Mouse (Mus musculus): ENCODE results near the gene Mum1. TPM values are rescaled to one million over a fixed set of nuclear protein-coding genes. Genes with fewer than 3 reads are reported as not detected.
"Not testable (repeated sequence)": the region's sequence is repeated elsewhere in the genome, so short reads cannot be mapped to it uniquely, and the experiment has no call there.

Gene Mum1
- polyA plus RNA-seq, 1 experiment from 2014 or later: 54.6 TPM

DNA sequence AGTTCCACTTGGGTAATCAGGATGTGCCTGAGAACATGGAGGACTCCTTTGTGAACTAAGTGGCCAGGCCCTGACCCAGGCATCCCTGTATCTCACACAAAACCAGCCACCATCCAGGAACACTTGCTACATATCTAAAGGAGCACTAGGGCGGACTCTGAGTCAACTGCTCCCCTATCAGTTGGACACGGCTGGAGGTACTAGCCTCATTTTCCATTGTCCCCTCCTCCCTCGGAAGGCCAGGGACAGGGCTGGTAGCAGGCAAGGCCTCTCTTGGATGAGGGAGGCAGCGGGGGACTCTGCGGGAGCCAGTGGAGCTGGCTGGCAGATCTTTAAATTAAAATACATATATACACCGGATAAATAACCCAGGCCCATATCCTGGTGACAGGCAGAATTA, 32.3 kb upstream of the Mum1 start:
- no peak overlapping the region for H3K4me2 ChIP-seq (replicated peaks)
- H3K27me3 ChIP-seq (replicated peaks): peaks cover 7% of the 10 kb centered on the region; the same call in 1 of the 2 replicates
- H3K27ac ChIP-seq: no peak overlapping the region
- H3K4me3 ChIP-seq: no peak overlapping the region
- no peak for ATAC-seq (ENCODE audit: low FRiP score, low read depth)
- 79% methylated on average over 6 of the region's 6 CpGs for WGBS
- peaks cover 26% of the 10 kb centered on the region for H3K4me1 ChIP-seq
- H3K9ac ChIP-seq: 0 out of 2 replicates have a peak overlapping the region, but pooled peaks have one; percentile 35
- peaks cover 3% of the 10 kb centered on the region for H3K36me3 ChIP-seq
- no peaks in the 10 kb centered on the region for H3K9me3 ChIP-seq

DNA sequence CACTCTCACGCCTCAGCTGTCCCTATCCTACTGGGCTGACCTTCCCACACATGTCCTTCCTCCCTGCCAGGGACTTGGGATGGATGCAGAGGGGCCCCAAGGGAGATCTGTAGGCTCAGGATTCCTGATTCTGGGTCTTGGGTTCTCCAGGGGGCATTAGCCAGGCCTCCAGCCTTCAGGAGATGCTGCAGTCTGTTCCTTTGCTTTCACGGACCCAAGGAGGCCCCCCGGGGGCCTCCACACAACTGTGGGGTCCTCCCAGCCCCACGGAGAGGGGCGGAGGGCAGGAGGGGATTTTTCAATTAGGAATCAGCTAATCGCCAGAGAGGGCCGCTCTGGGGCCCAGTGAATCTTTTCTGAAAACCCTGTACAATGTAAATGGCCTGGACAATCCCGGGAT, 31.8 kb upstream of the Mum1 start:
- Histone ChIP-seq H3K27me3 (replicated peaks) (0 out of 2 replicates have a peak, but pooled peaks cover 4% of the 10 kb centered on the region), H3K4me1 (peaks cover 23% of the 10 kb centered on the region), H3K9me3 (no peaks in the 10 kb centered on the region), H3K27ac (no peak overlapping the region), H3K36me3 (no peaks in the 10 kb centered on the region), H3K9ac (0 out of 2 replicates have a peak overlapping the region, but pooled peaks have one; percentile 35), H3K4me3 (no peak overlapping the region), H3K4me2 (replicated peaks) (no peak overlapping the region)
- ATAC-seq (ENCODE audit: low FRiP score, low read depth): no peak
- 59% methylated on average over 8 of the region's 8 CpGs for WGBS

DNA sequence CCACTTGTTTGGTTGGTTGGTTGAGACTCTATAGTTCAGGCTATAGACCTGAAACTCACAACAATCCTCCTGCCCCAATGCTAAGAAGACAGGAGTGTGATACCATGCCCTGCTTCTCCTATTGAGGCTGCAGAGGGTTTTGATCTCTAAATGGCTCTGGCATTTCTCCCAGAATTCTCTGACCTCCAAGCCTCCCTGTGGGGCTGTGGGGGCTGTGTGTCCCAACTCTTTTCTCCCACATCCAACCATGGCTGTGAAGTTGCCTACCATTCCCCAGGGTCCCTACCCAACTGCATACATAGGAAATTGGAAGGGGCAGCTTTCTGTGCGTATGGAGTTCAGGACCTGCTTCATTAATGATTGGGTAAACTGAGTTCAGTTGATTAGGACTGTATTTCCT, 30.1 kb upstream of the Mum1 start:
- peaks cover 9% of the 10 kb centered on the region; the same call in 1 of the 2 replicates for H3K4me1 ChIP-seq

DNA sequence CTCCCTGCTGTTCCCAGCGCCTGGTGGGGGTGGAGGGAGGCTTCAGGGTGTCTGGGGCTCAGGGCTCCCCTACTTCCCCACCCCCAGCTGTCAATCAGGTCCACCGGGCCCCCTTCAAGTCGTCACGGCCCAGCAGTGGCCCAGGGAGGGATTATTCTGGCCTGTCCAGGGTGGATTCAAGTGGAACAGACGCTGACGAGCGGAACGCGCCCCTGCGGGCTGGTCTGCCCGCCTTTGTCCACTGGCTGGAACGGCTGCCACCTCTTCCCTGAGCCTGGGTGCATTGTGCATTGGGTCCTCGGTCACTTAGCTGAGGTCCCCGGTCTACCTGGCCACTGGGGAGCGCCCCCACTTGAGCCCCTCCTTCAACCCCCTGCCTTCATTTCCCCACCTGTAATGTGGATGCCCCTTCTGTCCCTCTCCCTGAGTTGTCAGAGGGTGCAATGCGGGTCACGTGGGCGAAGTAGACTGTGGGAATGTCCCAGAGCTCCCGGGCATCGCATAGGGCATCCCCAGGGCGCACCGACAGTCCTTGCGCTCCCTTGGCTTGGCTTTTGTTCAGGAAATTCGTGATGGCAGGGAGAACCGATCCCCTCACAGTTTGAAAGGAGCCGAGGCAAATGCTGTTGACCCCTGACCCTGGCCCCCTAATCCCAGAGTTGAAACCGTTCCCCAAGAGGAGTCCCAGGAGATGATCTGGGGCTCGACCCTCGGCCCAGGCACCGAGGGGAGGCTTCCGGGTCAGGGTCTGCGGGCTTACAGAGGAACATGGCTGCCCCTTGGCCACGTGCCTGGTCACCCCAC, 29.3 kb upstream of the Mum1 start:
- Histone ChIP-seq H3K4me3 (no peak overlapping the region), H3K4me2 (replicated peaks) (no peak overlapping the region), H3K27ac (no peak overlapping the region), H3K27me3 (replicated peaks) (0 out of 2 replicates have a peak, but pooled peaks cover 4% of the 10 kb centered on the region), H3K36me3 (no peaks in the 10 kb centered on the region), H3K9me3 (no peaks in the 10 kb centered on the region), H3K9ac (no peak overlapping the region), H3K4me1 (peaks cover 9% of the 10 kb centered on the region; the same call in 1 of the 2 replicates)
- WGBS: 67% methylated on average over 33 of the region's 33 CpGs
- ATAC-seq (ENCODE audit: low FRiP score, low read depth): no peak

More for the DNA sequence above, 30.1 kb upstream of the Mum1 start:
- no peaks in the 10 kb centered on the region for H3K9me3 ChIP-seq
- no peaks in the 10 kb centered on the region for H3K36me3 ChIP-seq
- H3K4me2 ChIP-seq (replicated peaks): no peak overlapping the region
- H3K27ac ChIP-seq: no peak overlapping the region
- ATAC-seq (ENCODE audit: low FRiP score, low read depth): no peak
- H3K27me3 ChIP-seq (replicated peaks): 0 out of 2 replicates have a peak, but pooled peaks cover 4% of the 10 kb centered on the region
- no peak overlapping the region for H3K9ac ChIP-seq
- H3K4me3 ChIP-seq: no peak overlapping the region
- WGBS: 91% methylated on average over 1 of the region's 1 CpGs

DNA sequence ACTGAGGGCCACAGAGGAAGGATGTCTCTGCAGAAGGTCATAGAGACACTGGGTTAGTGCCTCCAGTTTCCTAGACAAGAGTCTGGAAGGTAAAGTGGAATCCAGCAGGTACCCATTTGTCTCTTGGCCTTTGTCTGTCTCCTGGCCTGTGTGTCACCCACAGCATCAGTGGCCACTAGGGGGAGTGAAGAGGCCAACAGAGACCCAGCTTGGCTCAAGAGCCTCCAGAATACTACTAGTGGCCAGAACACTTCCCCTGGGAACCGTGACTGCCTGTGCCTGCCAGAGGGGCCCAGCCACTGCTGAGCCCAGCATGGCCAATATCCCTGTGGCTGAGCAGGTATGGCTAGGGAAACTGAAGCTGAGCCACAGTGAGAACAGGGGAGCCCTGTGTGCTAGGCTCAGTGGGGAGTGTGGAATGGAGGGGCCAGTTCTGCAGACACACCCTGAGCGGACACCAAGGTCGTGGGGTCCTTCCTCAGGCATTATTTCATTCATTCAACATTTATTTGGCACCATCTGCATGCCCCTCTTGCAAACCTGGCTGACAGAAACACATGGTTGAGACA, 26.7 kb upstream of the Mum1 start:
- H3K4me1 ChIP-seq: peaks cover 11% of the 10 kb centered on the region
- no peak overlapping the region for H3K9ac ChIP-seq
- peak; percentile 73 for ATAC-seq (ENCODE audit: low FRiP score, low read depth)
- H3K36me3 ChIP-seq: no peaks in the 10 kb centered on the region
- no peaks in the 10 kb centered on the region for H3K9me3 ChIP-seq
- no peak overlapping the region for H3K27ac ChIP-seq
- no peak overlapping the region for H3K4me3 ChIP-seq
- 56% methylated on average over 3 of the region's 3 CpGs for WGBS
- no peak overlapping the region for H3K4me2 ChIP-seq (replicated peaks)
- 0 out of 2 replicates have a peak, but pooled peaks cover 4% of the 10 kb centered on the region for H3K27me3 ChIP-seq (replicated peaks)

DNA sequence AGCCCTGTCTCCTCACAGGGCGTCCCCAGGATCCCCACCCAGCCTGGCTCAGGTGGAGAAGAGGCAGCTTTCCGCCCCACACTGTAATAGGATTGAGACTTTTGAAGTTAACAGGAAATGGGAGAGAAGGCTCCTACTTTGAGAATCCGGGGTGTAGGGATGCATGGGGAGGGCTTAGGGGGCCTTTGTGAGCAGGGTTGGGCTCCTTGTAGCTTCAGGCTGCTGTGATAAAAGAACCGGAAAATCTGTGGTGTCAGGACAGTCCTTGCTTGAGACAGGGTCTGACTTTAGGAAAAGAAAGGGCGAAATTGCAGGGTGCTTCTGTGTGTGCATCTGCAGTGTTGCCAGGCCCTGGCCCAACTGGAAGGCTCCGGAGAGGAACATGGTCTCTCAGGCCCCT, 25.7 kb upstream of the Mum1 start:
- Histone ChIP-seq H3K27me3 (replicated peaks) (0 out of 2 replicates have a peak, but pooled peaks cover 4% of the 10 kb centered on the region), H3K9ac (no peak overlapping the region), H3K36me3 (no peaks in the 10 kb centered on the region), H3K27ac (no peak overlapping the region), H3K4me3 (no peak overlapping the region), H3K9me3 (no peaks in the 10 kb centered on the region), H3K4me1 (peaks cover 10% of the 10 kb centered on the region), H3K4me2 (replicated peaks) (no peak overlapping the region)
- ATAC-seq (ENCODE audit: low FRiP score, low read depth): no peak
- WGBS: 76% methylated on average over 6 of the region's 6 CpGs

DNA sequence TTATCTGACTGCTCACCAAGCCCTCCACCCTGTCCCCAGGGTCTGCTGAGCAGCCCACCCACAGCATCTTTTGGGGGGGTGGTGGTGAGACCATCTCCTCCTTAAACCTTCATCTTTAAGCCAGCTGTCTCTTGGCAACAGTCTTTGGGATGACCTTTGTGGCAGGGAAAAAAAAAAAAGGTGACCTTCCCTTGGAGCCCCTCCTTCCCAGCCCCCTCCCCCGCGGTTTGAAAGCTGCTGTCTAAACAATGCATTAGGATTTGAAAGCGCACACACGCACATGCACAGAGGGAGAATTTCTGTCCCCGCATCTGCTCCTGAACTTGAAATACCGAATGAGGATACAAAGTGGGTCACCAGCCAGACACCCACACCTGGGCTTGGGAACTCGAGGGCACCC, 22.2 kb upstream of the Mum1 start:
- Histone ChIP-seq H3K36me3 (no peaks in the 10 kb centered on the region), H3K4me3 (no peak overlapping the region), H3K9me3 (no peaks in the 10 kb centered on the region), H3K4me1 (peaks cover 18% of the 10 kb centered on the region), H3K27ac (no peak overlapping the region), H3K9ac (no peak overlapping the region), H3K4me2 (replicated peaks) (no peak overlapping the region), H3K27me3 (replicated peaks) (no peaks in the 10 kb centered on the region)
- ATAC-seq (ENCODE audit: low FRiP score, low read depth): no peak
- WGBS: 22% methylated on average over 7 of the region's 7 CpGs

DNA sequence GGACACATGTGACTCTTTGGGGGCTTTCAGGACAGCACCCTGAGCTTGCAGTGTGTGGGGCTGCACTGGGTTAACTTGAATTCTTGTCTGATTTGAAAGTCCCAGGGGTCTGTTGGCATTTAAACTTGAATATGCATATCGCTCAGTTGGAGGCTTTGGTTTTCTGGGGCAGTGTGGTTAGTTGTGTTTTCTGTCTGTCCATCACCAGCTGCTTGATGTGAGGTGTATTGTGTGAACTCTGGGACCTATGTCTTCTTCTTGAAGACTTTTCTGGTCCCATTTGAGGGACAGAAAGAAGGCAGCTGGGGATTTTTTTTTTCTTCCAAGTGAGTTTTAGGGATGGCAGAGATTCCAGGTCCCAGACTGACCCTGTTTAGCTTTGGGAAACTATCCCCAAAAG, 19.0 kb upstream of the Mum1 start:
- H3K9ac ChIP-seq: no peak overlapping the region

DNA sequence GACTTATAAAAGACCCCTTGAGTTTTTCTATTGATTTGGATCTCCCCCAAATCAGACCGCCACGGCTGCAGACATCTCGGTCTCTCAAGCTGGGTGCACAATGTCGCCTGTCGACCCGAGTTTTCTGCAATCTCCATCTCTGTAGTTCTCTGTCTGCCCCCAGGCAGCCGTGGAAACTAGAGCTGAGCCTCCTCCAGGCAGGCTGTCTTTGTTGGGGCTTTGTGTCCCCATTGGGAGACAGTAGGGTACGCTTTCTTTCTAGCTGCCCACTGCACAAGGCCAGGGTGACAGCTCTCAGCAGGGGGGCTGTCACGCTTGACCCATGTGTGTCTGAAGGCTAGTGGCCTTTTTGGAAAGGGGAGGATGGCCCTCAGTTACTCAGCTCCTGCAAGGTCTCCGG, 18.6 kb upstream of the Mum1 start:
- H3K27me3 ChIP-seq (replicated peaks): no peaks in the 10 kb centered on the region
- ATAC-seq (ENCODE audit: low FRiP score, low read depth): no peak
- H3K4me2 ChIP-seq (replicated peaks): no peak overlapping the region
- H3K9me3 ChIP-seq: no peaks in the 10 kb centered on the region
- H3K9ac ChIP-seq: no peak overlapping the region
- H3K4me1 ChIP-seq: peaks cover 22% of the 10 kb centered on the region
- H3K36me3 ChIP-seq: no peaks in the 10 kb centered on the region
- H3K4me3 ChIP-seq: no peak overlapping the region
- no peak overlapping the region for H3K27ac ChIP-seq
- 46% methylated on average over 10 of the region's 10 CpGs for WGBS

More for the DNA sequence above, 19.0 kb upstream of the Mum1 start:
- Histone ChIP-seq H3K4me3 (no peak overlapping the region), H3K4me2 (replicated peaks) (no peak overlapping the region), H3K36me3 (no peaks in the 10 kb centered on the region), H3K4me1 (peaks cover 22% of the 10 kb centered on the region), H3K27me3 (replicated peaks) (no peaks in the 10 kb centered on the region), H3K9me3 (no peaks in the 10 kb centered on the region), H3K27ac (no peak overlapping the region)
- no peak for ATAC-seq (ENCODE audit: low FRiP score, low read depth)
- WGBS: 61% methylated on average over 1 of the region's 1 CpGs

DNA sequence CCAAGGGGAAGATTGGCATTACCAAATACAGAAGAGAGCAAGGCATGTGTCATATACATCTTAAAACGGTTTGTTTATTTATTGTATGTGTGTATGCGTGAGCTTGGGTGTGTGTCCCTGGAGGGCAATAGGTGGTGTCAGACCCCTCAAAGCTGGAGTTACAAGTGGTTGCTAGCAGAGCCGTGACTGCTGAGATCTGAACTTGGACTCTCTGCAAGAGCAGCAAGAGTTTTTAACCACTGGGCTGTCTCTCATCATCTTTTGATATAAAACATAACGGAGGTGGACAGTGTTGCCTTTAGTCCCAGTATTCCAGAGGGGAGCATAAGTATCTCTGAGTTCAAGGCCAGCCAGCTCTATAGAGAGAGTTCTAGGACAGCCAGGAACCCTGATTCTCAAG, 18.0 kb upstream of the Mum1 start:
- Histone ChIP-seq H3K4me2 (replicated peaks) (peak overlapping the region; percentile 52), H3K9me3 (no peaks in the 10 kb centered on the region), H3K4me1 (peaks cover 22% of the 10 kb centered on the region), H3K4me3 (no peak overlapping the region), H3K27ac (peak overlapping the region; percentile 47; the same call in 1 of the 2 replicates), H3K36me3 (no peaks in the 10 kb centered on the region), H3K9ac (no peak overlapping the region), H3K27me3 (replicated peaks) (no peaks in the 10 kb centered on the region)
- no peak for ATAC-seq (ENCODE audit: low FRiP score, low read depth)
- WGBS: 71% methylated on average over 4 of the region's 4 CpGs

DNA sequence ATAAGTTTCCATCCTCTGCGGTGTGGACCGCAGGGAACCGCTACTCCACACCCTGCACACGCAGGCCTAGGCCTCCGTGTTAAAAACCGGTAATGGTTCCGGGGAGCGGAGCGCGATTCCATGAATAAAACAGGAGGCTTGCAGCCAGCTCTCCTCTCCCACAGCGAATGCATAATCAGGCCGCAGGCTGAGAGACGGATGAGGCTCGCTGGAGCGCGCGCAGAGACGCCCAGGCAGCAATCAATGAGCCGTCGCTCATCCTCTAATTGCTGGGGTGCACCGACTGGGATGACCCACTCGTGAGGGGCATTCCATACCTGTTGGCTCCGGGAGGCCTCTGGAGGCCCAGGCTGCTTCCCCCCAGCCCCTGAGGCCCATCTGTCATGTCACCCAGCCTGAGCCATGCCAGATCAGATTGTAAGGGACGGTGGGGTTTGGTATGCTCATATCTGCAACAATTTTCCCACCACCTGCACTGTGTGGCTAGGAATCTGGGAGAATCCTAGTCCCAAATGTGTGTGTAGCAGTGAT, 17.3 kb upstream of the Mum1 start:
- peaks cover 20% of the 10 kb centered on the region for H3K4me1 ChIP-seq
- WGBS: 4% methylated on average over 24 of the region's 24 CpGs

DNA sequence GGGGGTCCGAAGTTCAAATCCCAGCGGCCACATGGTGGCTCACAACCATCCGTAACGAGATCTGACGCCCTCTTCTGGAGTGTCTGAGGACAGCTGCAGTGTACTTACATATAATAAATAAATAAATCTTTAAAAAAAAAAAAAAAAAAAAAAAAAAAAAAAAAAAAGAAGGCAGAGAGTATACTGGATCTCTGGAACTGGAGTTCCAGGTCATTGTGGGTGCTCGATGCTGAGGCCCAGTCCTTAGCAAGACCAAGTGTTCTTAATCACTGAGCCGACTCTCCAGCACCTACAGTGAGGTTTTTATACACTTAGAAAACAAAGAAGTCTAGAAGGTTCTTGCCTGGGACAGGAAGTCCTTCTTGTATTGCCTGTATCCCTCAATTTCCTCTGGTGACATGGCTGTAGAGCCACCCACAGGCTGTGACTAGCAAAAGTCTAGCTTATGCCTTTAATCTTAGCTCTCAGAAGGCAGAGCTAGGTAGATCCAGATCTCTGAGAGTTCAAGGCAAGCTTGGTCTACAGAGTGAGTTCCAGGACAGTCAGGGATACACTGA, 14.6 kb upstream of the Mum1 start:
- H3K9ac ChIP-seq; H3K36me3 ChIP-seq; H3K9me3 ChIP-seq; H3K4me2 ChIP-seq (replicated peaks); H3K27me3 ChIP-seq (replicated peaks); H3K27ac ChIP-seq; H3K4me3 ChIP-seq; ATAC-seq (ENCODE audit: low FRiP score, low read depth): not testable (repeated sequence)
- 68% methylated on average over 7 of the region's 7 CpGs for WGBS
- H3K4me1 ChIP-seq: peaks cover 20% of the 10 kb centered on the region

More for the DNA sequence above, 17.3 kb upstream of the Mum1 start:
- Histone ChIP-seq H3K27ac (peak overlapping the region; percentile 47; the same call in 1 of the 2 replicates), H3K9me3 (no peaks in the 10 kb centered on the region), H3K27me3 (replicated peaks) (no peaks in the 10 kb centered on the region), H3K4me2 (replicated peaks) (peak overlapping the region; percentile 52), H3K4me3 (no peak overlapping the region), H3K36me3 (no peaks in the 10 kb centered on the region), H3K9ac (0 out of 2 replicates have a peak overlapping the region, but pooled peaks have one; percentile 29)
- ATAC-seq (ENCODE audit: low FRiP score, low read depth): peak; percentile 62
